Mouse (Mus musculus) heart, adult 2 months (tissue): ENCODE data around the gene Igf2r. TPM values are rescaled to one million over a fixed set of nuclear protein-coding genes. Genes with fewer than 3 reads are reported as not detected.

Experiments
- DNase-seq, 2 experiments: peaks; one replicate each; pipeline ENCODE4 v3.0.0; 2021
- H3K27ac ChIP-seq: fragments of 200-600 bp; 2 replicates; pipeline ENCODE4 v1.8.1; 2022
- H3K27me3 ChIP-seq: fragments of 200-500 bp; 2 replicates; pipeline ENCODE4 v1.6.1; 2012; ENCODE audit warnings: mild to moderate bottlenecking, low read length, inconsistent platforms, mixed read lengths; ENCODE audit not compliant: control insufficient read depth, insufficient read depth
- H3K36me3 ChIP-seq: fragments of 200-500 bp; 2 replicates; pipeline ENCODE4 v1.6.1; 2012; ENCODE audit warnings: low read length, inconsistent platforms; ENCODE audit not compliant: control insufficient read depth, insufficient read depth
- H3K4me1 ChIP-seq: fragments of 200-500 bp; 2 replicates; pipeline ENCODE4 v1.6.1; 2011; ENCODE audit warnings: low read length; ENCODE audit not compliant: control insufficient read depth, insufficient read depth
- H3K4me3 ChIP-seq: fragments of 200-600 bp; 2 replicates; pipeline ENCODE4 v1.8.1; 2022
- H3K79me2 ChIP-seq: fragments of 200-500 bp; replicated peaks from 2 replicates; pipeline ENCODE4 v1.6.1; 2012; ENCODE audit warnings: mild to moderate bottlenecking, inconsistent platforms, low read length, moderate library complexity, mixed read lengths; ENCODE audit not compliant: control insufficient read depth, insufficient read depth
- H3K9ac ChIP-seq: fragments of 200-500 bp; 2 replicates; pipeline ENCODE4 v1.6.1; 2012; ENCODE audit warnings: low read depth, mild to moderate bottlenecking, control low read depth, inconsistent platforms, low read length, mixed read lengths
- CTCF ChIP-seq: fragments of 200-600 bp; IDR thresholded peaks from 2 replicates; pipeline ENCODE4 v1.8.1; 2022; ENCODE audit warnings: antibody characterized with exemption, mild to moderate bottlenecking, moderate library complexity
- EP300 ChIP-seq: fragments of 200-500 bp; IDR thresholded peaks from 2 replicates; pipeline ENCODE4 v1.6.1; 2011; ENCODE audit warnings: low read depth, low read length, control low read depth; ENCODE audit not compliant: insufficient read depth
- POLR2A ChIP-seq: fragments of 200-500 bp; IDR thresholded peaks from 2 replicates; pipeline ENCODE4 v1.6.1; 2011; ENCODE audit warnings: mild to moderate bottlenecking, low read depth, low read length, control low read depth; ENCODE audit not compliant: insufficient read depth
- WGBS: fragments of 180-500 bp; shearing (Covaris S2); methylation state at CpG from one replicate; pipeline ENCODE4 v1.1.7; 2018; 5-methylcytosine and 5-hydroxymethylcytosine counted together
- intact Hi-C: fragments of 180-260 bp; cut with DNase I; formaldehyde crosslinking; loops from one replicate; pipeline ENCODE4 v1.15.1; 2025
- polyA plus RNA-seq: library from polyadenylated mRNA; depleted of rRNA; stranded (reverse); fragments of >200 nt; gene quantifications from 2 replicates; pipeline ENCODE4 v1.2.3, GENCODE M21; 2012
- total RNA-seq, 2 experiments: library from RNA; stranded (reverse); gene quantifications; 2 replicates each; pipeline ENCODE4 v1.2.3; 2021

Igf2r gene
- total and polyA plus RNA-seq, 3 experiments, result 34.0 to 116 (median 98.9) TPM

GRCm38 (mm10) chr17:12722622-12723021, 46.8 kb downstream of the Igf2r start:
- 40% methylated on average over 8 of the region's 8 CpGs for WGBS
- H3K27me3 ChIP-seq, result no peaks in the 10 kb centered on the region
- no peak overlapping the region for H3K9ac ChIP-seq
- no peak overlapping the region for H3K4me3 ChIP-seq
- TF ChIP-seq POLR2A (0 out of 2 replicates have a peak, but pooled peaks have one; percentile 13), EP300 (0 out of 2 replicates have a peak, but pooled peaks have one; percentile 16), CTCF (no peak)
- peaks cover 43% of the 10 kb centered on the region for H3K4me1 ChIP-seq
- no peaks in the 10 kb centered on the region for H3K79me2 ChIP-seq
- DNase-seq, result peak; percentile 51 to 68
- intact Hi-C loops, result no loop called here
- peak overlapping the region; percentile 75 for H3K27ac ChIP-seq
- H3K36me3 ChIP-seq, result peaks cover 36% of the 10 kb centered on the region

- no peak for DNase-seq
- Histone ChIP-seq H3K27ac (peak overlapping the region; percentile 75), H3K79me2 (no peaks in the 10 kb centered on the region), H3K36me3 (peaks cover 38% of the 10 kb centered on the region), H3K27me3 (no peaks in the 10 kb centered on the region), H3K4me3 (no peak overlapping the region), H3K4me1 (peaks cover 43% of the 10 kb centered on the region), H3K9ac (no peak overlapping the region)
- WGBS, result 41% methylated on average over 5 of the region's 5 CpGs
- intact Hi-C loops, result no loop called here
- TF ChIP-seq CTCF (no peak), POLR2A (no peak), EP300 (no peak)
These were observed 48.2 kb downstream of the Igf2r start for GRCm38 (mm10) chr17:12721118-12721886.

DNA sequence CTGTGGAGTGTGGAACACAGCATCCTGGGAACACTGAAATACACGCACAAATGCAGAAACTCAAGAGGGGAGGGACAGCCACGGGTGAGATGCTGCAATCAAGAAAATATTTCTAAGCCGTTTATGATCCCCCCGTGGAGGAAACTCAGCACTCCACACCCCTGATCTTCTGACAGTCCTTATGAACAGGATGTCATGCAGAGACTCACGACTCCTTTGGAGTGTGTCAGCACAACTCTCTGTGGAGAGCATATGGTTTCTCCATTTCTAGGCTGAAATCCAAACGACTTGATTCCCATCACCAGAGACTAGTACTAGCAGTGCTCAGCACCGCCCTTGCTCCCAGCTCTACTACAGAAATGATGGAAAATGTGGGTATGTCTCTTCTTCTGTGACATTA, 51.2 kb downstream of the Igf2r start:
- Histone ChIP-seq H3K27ac (peak overlapping the region; percentile 70), H3K4me3 (no peak overlapping the region), H3K27me3 (no peaks in the 10 kb centered on the region), H3K79me2 (no peaks in the 10 kb centered on the region), H3K9ac (no peak overlapping the region), H3K36me3 (peaks cover 16% of the 10 kb centered on the region), H3K4me1 (peaks cover 24% of the 10 kb centered on the region)
- intact Hi-C loops, result loop anchor here (1.0 kb wide), 1 partner anchor 76 kb away; no protein-coding TSS in a partner anchor
- 33% methylated on average over 7 of the region's 7 CpGs for WGBS
- TF ChIP-seq CTCF (no peak), EP300 (0 out of 2 replicates have a peak, but pooled peaks have one; percentile 65)
- peak in 1 of 2 experiments; percentile 23 for DNase-seq

DNA sequence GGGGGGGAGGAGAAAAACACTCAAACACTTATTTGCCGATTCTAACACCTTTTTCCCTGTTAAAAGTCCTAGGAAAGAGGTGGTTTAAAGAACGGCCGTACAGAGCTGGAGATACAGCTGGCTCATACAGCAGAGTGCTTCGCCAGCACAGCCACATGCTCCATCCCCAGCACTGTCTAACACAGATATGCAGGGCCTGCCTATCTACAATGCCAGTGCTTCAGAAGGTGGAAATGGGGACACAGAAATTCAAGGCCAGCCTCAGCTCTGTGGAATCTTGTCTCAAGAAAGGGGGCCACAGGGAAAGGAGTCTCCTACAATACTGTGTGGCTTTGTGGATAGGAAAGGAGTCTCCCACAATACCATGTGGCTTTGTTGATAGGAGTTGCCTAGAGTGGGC, 52.0 kb downstream of the Igf2r start:
- 52% methylated on average over 4 of the region's 4 CpGs for WGBS
- TF ChIP-seq EP300 (0 out of 2 replicates have a peak, but pooled peaks have one; percentile 19), CTCF (no peak), POLR2A (no peak)
- Histone ChIP-seq H3K9ac (no peak overlapping the region), H3K36me3 (peaks cover 16% of the 10 kb centered on the region), H3K27me3 (no peaks in the 10 kb centered on the region), H3K4me1 (peaks cover 22% of the 10 kb centered on the region), H3K4me3 (no peak overlapping the region), H3K27ac (peak overlapping the region; percentile 70), H3K79me2 (no peaks in the 10 kb centered on the region)
- DNase-seq, result no peak
- intact Hi-C loops, result no loop called here

DNA sequence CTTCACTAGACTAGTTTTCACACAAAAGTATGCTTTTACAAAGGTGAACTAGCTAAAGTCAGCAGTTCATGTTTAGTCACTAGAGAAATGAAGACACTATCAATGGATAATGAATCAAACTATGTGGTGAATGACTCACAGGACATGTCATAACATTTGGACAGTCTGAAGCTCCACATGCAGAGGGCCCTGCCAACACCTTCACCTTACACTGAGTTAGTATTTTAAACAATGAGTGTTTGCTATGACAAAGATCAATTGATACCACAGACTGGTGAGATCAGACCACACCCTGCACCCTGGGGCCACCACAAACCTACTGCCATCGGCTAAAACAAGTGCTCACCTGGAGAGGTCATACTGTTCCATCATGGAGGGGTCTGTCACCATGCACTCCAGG, 54.4 kb downstream of the Igf2r start:
- Histone ChIP-seq H3K79me2 (no peaks in the 10 kb centered on the region), H3K9ac (no peak overlapping the region), H3K36me3 (peaks cover 11% of the 10 kb centered on the region), H3K4me3 (no peak overlapping the region), H3K27ac (no peak overlapping the region), H3K4me1 (peaks cover 7% of the 10 kb centered on the region), H3K27me3 (no peaks in the 10 kb centered on the region)
- DNase-seq, result no peak
- intact Hi-C loops, result no loop called here
- 41% methylated on average over 1 of the region's 1 CpGs for WGBS
- TF ChIP-seq CTCF (no peak), POLR2A (no peak), EP300 (no peak)

GRCm38 (mm10) chr17:12714080-12714561, 55.3 kb downstream of the Igf2r start:
- WGBS, result 22% methylated on average over 5 of the region's 5 CpGs
- peak; percentile 35 to 48 for DNase-seq
- TF ChIP-seq EP300 (0 out of 2 replicates have a peak, but pooled peaks have one; percentile 38), CTCF (peak; percentile 76), POLR2A (no peak)
- Histone ChIP-seq H3K27me3 (no peaks in the 10 kb centered on the region), H3K27ac (no peak overlapping the region), H3K4me3 (no peak overlapping the region), H3K4me1 (peaks cover 5% of the 10 kb centered on the region), H3K36me3 (peaks cover 11% of the 10 kb centered on the region), H3K9ac (no peak overlapping the region), H3K79me2 (no peaks in the 10 kb centered on the region)
- intact Hi-C loops, result loop anchor here (1.0 kb wide), 1 partner anchor 96 kb away; no protein-coding TSS in a partner anchor
